Mouse (Mus musculus) heart, adult 2 months (tissue): Measurements from ENCODE around the gene Rpa1. TPM values are rescaled to one million over a fixed set of nuclear protein-coding genes. Genes with fewer than 3 reads are reported as not detected.

Experiments used
- DNase-seq, 2 experiments: peaks; one replicate each; pipeline ENCODE4 v3.0.0; 2021
- H3K27ac ChIP-seq: fragments of 200-600 bp; 2 replicates; pipeline ENCODE4 v1.8.1; 2022
- H3K27me3 ChIP-seq: fragments of 200-500 bp; 2 replicates; pipeline ENCODE4 v1.6.1; 2012; ENCODE audit warnings: mild to moderate bottlenecking, low read length, inconsistent platforms, mixed read lengths; ENCODE audit not compliant: control insufficient read depth, insufficient read depth
- H3K36me3 ChIP-seq: fragments of 200-500 bp; 2 replicates; pipeline ENCODE4 v1.6.1; 2012; ENCODE audit warnings: low read length, inconsistent platforms; ENCODE audit not compliant: control insufficient read depth, insufficient read depth
- H3K4me1 ChIP-seq: fragments of 200-500 bp; 2 replicates; pipeline ENCODE4 v1.6.1; 2011; ENCODE audit warnings: low read length; ENCODE audit not compliant: control insufficient read depth, insufficient read depth
- H3K4me3 ChIP-seq: fragments of 200-600 bp; 2 replicates; pipeline ENCODE4 v1.8.1; 2022
- H3K79me2 ChIP-seq: fragments of 200-500 bp; replicated peaks from 2 replicates; pipeline ENCODE4 v1.6.1; 2012; ENCODE audit warnings: mild to moderate bottlenecking, inconsistent platforms, low read length, moderate library complexity, mixed read lengths; ENCODE audit not compliant: control insufficient read depth, insufficient read depth
- H3K9ac ChIP-seq: fragments of 200-500 bp; 2 replicates; pipeline ENCODE4 v1.6.1; 2012; ENCODE audit warnings: low read depth, mild to moderate bottlenecking, control low read depth, inconsistent platforms, low read length, mixed read lengths
- CTCF ChIP-seq: fragments of 200-600 bp; IDR thresholded peaks from 2 replicates; pipeline ENCODE4 v1.8.1; 2022; ENCODE audit warnings: antibody characterized with exemption, mild to moderate bottlenecking, moderate library complexity
- EP300 ChIP-seq: fragments of 200-500 bp; IDR thresholded peaks from 2 replicates; pipeline ENCODE4 v1.6.1; 2011; ENCODE audit warnings: low read depth, low read length, control low read depth; ENCODE audit not compliant: insufficient read depth
- POLR2A ChIP-seq: fragments of 200-500 bp; IDR thresholded peaks from 2 replicates; pipeline ENCODE4 v1.6.1; 2011; ENCODE audit warnings: mild to moderate bottlenecking, low read depth, low read length, control low read depth; ENCODE audit not compliant: insufficient read depth
- WGBS: fragments of 180-500 bp; shearing (Covaris S2); methylation state at CpG from one replicate; pipeline ENCODE4 v1.1.7; 2018; 5-methylcytosine and 5-hydroxymethylcytosine counted together
- intact Hi-C: fragments of 180-260 bp; cut with DNase I; formaldehyde crosslinking; loops from one replicate; pipeline ENCODE4 v1.15.1; 2025
- polyA plus RNA-seq: library from polyadenylated mRNA; depleted of rRNA; stranded (reverse); fragments of >200 nt; gene quantifications from 2 replicates; pipeline ENCODE4 v1.2.3, GENCODE M21; 2012
- total RNA-seq, 2 experiments: library from RNA; stranded (reverse); gene quantifications; 2 replicates each; pipeline ENCODE4 v1.2.3; 2021

The Rpa1 gene
- total and polyA plus RNA-seq, 3 experiments, result 16.8 to 60.7 (median 54.8) TPM

DNA sequence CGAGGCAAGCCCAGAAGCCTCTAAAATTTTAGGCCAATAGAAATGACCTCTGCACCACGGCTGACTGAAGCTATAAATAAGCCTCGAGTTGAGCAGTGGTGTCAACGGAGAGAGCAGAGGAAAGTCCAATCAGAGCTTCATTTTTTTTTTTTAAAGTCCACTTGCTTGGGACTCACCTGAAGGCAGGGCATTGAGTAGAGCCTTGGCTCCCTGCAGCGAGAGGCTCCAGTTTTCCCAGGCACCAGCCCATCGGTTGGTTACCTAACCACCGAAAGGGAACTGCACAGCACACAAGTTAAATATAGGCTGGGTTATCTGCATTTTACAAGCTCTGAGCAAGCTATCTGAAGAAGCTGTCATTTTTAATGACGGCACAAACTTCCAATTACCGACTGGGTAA lies 53.3 kb downstream of the Rpa1 start:
- DNase-seq, result peak in 1 of 2 experiments; percentile 55
- WGBS, result 35% methylated on average over 9 of the region's 9 CpGs
- H3K9ac ChIP-seq, result no peak overlapping the region
- intact Hi-C loops, result no loop called here
- H3K27me3 ChIP-seq, result no peaks in the 10 kb centered on the region
- no peaks in the 10 kb centered on the region; the same call in 1 of the 2 replicates for H3K36me3 ChIP-seq
- TF ChIP-seq EP300 (0 out of 2 replicates have a peak, but pooled peaks have one; percentile 26), POLR2A (no peak), CTCF (no peak)
- no peaks in the 10 kb centered on the region for H3K79me2 ChIP-seq
- peak overlapping the region; percentile 69 for H3K27ac ChIP-seq
- H3K4me1 ChIP-seq, result peaks cover 2% of the 10 kb centered on the region; the same call in 1 of the 2 replicates
- no peak overlapping the region for H3K4me3 ChIP-seq

DNA sequence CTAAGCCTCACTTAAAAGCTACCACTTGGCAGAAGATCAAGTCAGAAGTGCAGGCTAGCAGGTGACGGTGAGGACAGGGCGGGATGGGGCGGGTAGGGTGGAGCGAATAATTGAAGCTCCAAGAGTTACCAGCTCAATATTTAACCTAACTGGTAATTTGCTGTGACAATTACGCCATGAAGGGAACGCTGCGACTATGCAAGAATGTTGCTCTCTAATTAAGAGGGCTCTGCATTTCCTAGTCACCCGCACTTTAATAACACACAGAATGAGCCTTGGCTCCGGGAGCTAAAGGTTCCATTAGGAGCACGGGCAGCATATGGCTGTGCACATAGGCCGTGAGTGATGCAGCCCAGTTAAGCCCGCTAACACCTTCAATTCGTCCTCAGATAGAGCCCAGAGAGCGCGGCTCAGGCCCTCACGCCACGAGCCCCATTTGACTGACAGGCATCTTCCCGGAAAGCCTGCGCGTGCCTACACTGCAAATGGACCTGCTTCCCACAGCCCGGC lies 54.2 kb downstream of the Rpa1 start:
- 43% methylated on average over 21 of the region's 21 CpGs for WGBS
- DNase-seq, result no peak
- Histone ChIP-seq H3K36me3 (no peaks in the 10 kb centered on the region; the same call in 1 of the 2 replicates), H3K4me3 (no peak overlapping the region), H3K9ac (peak overlapping the region; percentile 14), H3K27me3 (no peaks in the 10 kb centered on the region), H3K79me2 (no peaks in the 10 kb centered on the region), H3K27ac (peak overlapping the region; percentile 69), H3K4me1 (peaks cover 2% of the 10 kb centered on the region; the same call in 1 of the 2 replicates)
- intact Hi-C loops, result no loop called here
- TF ChIP-seq CTCF, result no peak
- TF ChIP-seq EP300, result no peak

DNA sequence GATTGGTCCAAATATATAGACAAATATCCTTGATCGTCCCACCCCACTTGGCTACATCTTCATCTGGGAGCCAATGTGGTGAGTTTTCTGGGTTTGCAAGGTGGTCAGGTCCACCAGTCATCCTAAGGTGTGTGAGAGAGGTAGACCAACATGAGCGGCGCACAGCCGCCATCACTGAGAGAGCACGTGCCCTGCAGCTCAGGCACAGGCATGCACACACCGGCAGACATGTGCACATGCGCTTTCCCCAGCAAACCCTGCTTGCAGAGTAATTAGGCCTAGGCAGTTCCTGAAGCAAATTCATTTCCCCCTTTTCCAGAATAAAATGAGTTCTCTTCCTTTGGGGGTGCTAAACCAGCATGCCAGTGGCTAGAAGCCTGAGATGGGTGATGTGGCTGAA lies 55.8 kb downstream of the Rpa1 start:
- DNase-seq, result no peak
- H3K9ac ChIP-seq, result no peak overlapping the region
- TF ChIP-seq CTCF (no peak), EP300 (no peak), POLR2A (no peak)
- no peaks in the 10 kb centered on the region for H3K79me2 ChIP-seq
- H3K27me3 ChIP-seq, result no peaks in the 10 kb centered on the region
- intact Hi-C loops, result no loop called here
- no peaks in the 10 kb centered on the region for H3K36me3 ChIP-seq
- peaks cover 2% of the 10 kb centered on the region; the same call in 1 of the 2 replicates for H3K4me1 ChIP-seq
- WGBS, result 90% methylated on average over 7 of the region's 7 CpGs
- no peak overlapping the region for H3K27ac ChIP-seq
- H3K4me3 ChIP-seq, result no peak overlapping the region

DNA sequence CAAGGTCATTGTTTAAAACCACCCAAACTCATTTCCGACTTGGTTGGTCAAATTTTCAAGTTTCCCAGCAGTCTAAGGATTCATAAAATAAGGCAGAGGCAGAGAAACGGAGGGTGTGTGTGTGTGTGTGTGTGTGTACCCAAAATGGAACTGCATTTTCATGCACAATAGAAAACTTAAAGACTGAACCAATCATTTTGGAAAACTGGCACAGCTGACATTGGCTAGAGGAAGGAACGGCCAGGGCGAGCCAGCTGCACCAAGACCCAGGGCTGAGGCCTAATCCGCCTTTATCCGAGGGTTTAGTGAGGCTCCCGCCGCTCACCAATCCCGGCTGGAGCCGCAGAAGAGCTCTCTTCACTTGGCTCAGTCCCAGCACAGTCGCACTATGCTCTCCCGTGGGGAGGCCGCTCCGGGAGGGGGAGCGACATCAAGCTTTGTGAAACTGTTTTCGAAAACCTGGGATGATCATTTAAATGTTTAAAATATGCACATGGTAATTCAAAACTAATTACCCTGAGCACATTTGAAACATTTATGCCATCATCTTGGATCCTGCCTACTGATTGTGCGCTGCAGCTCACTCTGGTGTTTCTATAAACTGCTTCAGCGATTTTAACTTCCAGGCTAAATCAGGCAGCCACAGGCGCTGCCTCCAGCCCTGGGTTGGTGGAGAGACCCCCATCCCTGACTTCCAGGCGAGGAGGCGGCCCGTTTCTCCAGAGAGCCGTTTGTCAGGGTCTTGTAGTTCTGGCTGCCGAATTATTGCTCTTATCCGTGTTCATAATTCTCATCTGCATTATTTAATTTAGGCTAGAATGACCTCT lies 56.5 kb downstream of the Rpa1 start:
- DNase-seq, result no peak
- intact Hi-C loops, result loop anchor here (1.0 to 2.0 kb wide), 4 partner anchors 37 to 345 kb away; partner anchors contain the start of gene Ovca2
- H3K27ac ChIP-seq, result no peak overlapping the region; the same call in 1 of the 2 replicates
- H3K9ac ChIP-seq, result no peak overlapping the region; the same call in 1 of the 2 replicates
- no peaks in the 10 kb centered on the region for H3K79me2 ChIP-seq
- TF ChIP-seq EP300, result no peak
- no peak for TF ChIP-seq CTCF
- no peak for TF ChIP-seq POLR2A
- peaks cover 2% of the 10 kb centered on the region; the same call in 1 of the 2 replicates for H3K4me1 ChIP-seq
- no peak overlapping the region for H3K4me3 ChIP-seq
- no peaks in the 10 kb centered on the region for H3K27me3 ChIP-seq
- 30% methylated on average over 25 of the region's 25 CpGs for WGBS
- no peaks in the 10 kb centered on the region for H3K36me3 ChIP-seq

DNA sequence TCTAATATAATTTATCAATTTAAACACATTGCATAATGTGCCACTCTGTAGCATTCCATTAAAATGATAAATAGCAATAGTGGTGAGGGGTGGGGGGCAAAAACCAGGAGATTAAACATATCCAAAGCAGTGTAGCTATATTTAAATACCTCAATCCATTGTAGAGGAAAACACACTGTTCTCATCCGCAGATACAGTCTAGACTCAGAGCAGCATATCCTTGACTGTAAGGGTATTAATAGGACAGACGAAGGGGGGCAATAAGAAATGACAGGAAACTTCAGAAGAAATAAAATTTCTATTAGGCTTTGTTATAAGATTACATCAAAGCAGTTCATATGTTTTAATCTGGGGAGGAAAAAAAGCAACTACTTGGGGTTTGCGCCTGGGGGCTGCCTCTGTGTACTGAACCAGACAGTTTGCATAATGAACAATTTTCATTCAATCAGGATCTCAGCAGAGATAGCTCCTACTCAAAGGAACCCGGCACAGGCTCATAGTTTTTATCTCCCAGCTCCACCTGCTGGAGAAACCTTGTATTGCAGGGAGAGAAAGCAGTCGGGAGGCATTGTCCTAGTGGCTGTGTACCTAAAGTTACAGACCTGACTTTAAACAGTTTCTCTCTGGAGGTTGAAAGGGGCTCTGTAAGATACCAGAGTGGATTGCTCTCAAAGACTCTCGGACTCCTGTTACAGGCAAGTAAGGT lies 57.4 kb downstream of the Rpa1 start:
- peak; percentile 82 to 87 for DNase-seq
- H3K4me1 ChIP-seq, result peaks cover 2% of the 10 kb centered on the region; the same call in 1 of the 2 replicates
- peak overlapping the region; percentile 30; the same call in 1 of the 2 replicates for H3K9ac ChIP-seq
- no peaks in the 10 kb centered on the region for H3K36me3 ChIP-seq
- intact Hi-C loops, result loop anchor here (1.0 to 2.0 kb wide), 4 partner anchors 36 to 344 kb away; partner anchors contain the start of gene Ovca2
- TF ChIP-seq CTCF (no peak; the same call in 1 of the 2 replicates), POLR2A (0 out of 2 replicates have a peak, but pooled peaks have one; percentile 20), EP300 (0 out of 2 replicates have a peak, but pooled peaks have one; percentile 56)
- no peak overlapping the region for H3K4me3 ChIP-seq
- H3K79me2 ChIP-seq, result no peaks in the 10 kb centered on the region
- H3K27ac ChIP-seq, result peak overlapping the region; percentile 48; the same call in 1 of the 2 replicates
- H3K27me3 ChIP-seq, result no peaks in the 10 kb centered on the region
- WGBS, result 14% methylated on average over 6 of the region's 6 CpGs
